Mouse (Mus musculus): ENCODE measurements around the gene Aunip.
"Not testable (repeated sequence)": the region's sequence is repeated elsewhere in the genome, so short reads cannot be mapped to it uniquely, and the experiment has no call there.

The Aunip gene

GRCm38 (mm10) chr4:134485151-134485900 is 25.5 kb upstream of the Aunip start:
- no peak for DNase-seq (ENCODE audit: low read depth, low spot score)

- DNase-seq (ENCODE audit: low read depth, low spot score): no peak
Measured at GRCm38 (mm10) chr4:134488211-134488610, 22.6 kb upstream of the Aunip start.

DNA sequence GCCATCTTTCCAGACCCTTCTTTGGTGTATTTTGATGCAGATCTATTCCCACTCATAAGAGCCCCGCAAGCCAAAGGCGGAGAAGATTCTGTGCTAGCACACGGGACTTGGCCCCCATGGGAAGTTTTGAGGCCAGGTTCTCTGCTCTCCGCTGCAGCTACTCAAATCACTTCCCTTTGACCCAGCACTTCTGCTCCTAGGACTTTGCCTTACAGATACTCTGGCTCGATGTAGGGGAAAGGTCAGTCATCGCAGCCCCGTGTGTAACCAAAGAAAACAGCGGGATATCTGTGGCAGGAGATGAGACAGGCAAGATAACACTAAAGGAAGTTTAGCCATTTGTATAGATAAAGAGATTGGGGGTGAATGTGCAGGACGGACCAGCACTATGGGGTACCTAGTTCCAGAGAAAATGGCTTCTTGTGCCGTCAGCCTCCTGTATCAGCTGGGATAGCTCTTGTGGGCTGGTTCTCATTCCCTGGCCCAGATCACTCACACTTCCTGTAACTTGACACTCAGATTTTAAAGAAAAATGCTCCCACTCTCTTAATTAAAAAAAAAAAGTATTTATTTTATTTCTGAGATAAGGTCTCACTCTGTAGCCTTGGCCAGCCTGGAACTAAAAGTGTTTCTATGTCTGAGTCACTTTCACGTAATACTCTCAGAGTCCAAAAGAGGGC is 20.7 kb upstream of the Aunip start:
- no peak for DNase-seq (ENCODE audit: low read depth, low spot score)

- DNase-seq (ENCODE audit: low read depth, low spot score): no peak
Measured at GRCm38 (mm10) chr4:134491716-134492115, 19.1 kb upstream of the Aunip start.

DNA sequence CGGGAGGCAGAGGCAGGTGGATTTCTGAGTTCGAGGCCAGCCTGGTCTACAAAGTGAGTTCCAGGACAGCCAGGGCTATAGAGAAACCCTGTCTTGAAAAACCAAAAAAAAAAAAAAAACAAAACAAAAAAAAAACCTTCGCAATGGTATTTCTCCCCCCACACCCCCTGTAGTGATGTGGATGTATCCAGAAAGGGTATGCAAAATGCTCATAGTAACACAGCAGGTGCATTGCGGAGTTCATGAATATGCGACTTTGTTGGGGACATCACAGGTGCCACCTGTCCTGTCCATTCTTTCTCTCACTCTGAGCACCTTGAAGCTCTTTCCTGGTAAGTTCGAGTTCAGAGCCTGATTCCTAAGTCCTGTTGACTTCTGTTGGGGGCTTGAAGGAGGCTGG is 16.6 kb upstream of the Aunip start:
- not testable (repeated sequence) for DNase-seq (ENCODE audit: low read depth, low spot score)

DNA sequence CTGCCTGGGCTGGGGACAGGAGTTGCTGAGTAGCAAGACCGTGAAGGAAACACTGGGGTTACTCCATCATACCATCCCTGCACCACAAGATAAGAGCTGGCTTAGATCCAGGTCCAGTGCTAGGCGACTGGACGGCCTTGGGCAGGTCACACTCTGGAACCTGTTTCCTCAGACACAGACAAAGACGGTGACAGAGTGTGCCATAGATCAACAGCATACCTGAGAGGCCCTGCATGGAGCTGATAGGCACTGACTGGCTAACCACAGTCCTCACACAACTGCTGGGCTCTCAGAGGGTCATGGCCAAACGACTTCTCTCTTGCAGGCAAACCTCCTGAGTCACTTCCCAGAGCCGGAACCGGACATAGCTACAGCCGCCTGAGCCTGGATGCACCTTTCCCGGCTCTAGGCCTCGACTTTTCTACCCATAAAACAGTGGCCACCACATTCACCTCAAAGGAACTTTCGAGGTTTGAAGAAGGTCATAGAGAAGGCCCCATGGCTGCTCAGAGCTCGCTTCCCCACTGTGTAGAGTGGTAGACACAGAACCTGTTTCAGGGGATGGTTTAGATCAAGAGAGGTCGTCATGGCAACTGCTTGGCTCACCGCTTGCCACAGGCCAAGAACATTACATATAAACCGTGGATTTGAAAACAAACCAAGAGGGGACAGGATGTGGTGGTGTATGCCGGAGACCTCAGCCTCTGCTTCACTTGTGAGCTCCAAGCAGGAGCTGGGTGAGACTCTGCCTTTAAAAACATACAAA is 15.8 kb upstream of the Aunip start:
- no peak for DNase-seq (ENCODE audit: low read depth, low spot score)

GRCm38 (mm10) chr4:134495546-134495923 is 15.3 kb upstream of the Aunip start:
- no peak for DNase-seq (ENCODE audit: low read depth, low spot score)

DNA sequence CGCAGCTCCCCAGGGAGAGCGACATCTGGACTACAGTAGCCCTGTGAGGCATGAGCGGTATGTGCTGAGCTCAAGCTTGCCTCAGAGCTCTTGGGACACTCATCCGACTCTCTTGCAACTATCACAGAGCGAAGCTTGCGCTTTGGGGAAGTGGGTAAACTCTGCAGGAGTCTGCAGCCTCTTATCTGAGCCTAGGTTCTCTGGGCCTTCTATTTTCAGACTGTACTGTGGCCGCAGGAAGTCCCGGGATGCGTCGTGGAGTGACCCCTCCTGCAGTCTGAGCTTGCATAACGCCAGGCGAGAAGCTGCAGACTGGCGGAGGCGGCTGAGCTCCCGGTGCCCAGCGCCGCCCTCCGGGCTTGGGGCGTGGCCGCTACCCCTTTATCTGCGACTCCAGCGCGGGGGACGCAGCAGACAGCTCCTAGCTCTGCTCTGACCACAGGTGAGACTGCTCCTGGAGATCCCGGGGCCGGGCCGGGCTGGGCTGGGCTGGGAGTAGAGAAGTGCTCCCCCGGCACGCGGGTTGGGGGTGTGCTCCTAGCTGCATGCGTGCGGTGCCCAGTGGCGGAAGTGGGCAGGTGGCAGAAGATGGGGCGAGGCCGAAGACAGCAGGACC is 14.1 kb upstream of the Aunip start, which contains the start of gene Paqr7:
TSS of gene Paqr7 (plus strand) at position 103 of the 616 bp plus-strand sequence.
- DNase-seq (ENCODE audit: low read depth, low spot score): peak; percentile 78

GRCm38 (mm10) chr4:134497223-134497622 is 13.6 kb upstream of the Aunip start:
- DNase-seq (ENCODE audit: low read depth, low spot score): peak; percentile 38

DNA sequence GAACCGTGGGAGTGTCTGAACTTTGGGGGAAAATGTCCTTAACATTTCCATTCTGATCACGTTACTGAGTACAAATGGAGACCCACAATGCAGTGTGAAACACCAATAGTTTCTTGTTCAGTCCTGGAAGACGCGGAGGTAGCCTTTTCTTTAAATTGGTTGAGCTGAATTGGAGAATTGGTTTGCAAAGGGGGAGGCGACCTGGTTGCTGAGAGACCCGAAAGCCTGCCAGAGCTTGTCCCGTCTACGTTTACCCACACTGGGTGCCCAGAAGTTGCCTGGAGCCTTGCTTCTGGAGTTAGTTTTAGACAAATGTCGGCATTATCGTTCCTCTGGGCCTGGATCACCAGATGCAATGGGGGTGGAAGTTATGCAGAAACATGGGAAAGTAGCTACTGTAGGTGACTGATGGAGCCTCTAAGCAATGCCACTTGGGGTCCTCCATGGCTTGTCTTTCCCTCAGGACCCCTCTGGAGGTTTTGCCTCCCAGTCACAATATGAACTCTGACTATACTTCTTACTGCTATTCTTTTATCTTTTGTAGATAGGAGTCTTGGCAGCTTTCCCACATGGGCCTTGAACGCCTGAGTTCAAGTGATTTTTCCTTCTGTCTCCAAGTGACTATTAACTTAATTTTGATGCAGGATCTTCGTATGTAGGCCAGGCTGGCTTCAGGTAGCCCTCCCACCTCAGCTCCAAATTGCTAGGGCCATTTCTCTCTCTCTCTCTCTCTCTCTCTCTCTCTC is 12.6 kb upstream of the Aunip start:
- DNase-seq (ENCODE audit: low read depth, low spot score): no peak

- not testable (repeated sequence) for DNase-seq (ENCODE audit: low read depth, low spot score)
Measured at GRCm38 (mm10) chr4:134498983-134499382, 11.8 kb upstream of the Aunip start.

DNA sequence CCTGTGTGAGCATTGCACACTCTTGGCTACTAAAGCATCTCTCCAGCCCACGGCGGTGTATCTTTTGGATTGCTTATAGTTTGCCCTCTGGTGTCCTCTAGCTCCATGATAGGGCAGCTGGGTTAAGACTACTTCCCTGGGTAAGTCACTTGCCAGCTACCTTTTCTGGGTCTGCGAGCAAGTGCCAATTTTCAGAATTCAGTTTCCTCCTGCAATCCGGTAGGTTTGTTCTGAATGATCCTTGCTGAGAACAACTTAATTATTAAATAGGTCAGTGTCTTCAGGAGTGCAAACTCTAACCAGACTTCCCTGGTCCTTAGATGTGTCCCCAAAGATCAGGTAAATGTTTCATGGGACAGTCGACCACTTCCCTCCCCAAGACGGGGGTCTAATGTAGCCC is 9.7 kb upstream of the Aunip start:
- no peak for DNase-seq (ENCODE audit: low read depth, low spot score)

- no peak for DNase-seq (ENCODE audit: low read depth, low spot score)
Measured at GRCm38 (mm10) chr4:134503686-134504357, 7.0 kb upstream of the Aunip start.

DNA sequence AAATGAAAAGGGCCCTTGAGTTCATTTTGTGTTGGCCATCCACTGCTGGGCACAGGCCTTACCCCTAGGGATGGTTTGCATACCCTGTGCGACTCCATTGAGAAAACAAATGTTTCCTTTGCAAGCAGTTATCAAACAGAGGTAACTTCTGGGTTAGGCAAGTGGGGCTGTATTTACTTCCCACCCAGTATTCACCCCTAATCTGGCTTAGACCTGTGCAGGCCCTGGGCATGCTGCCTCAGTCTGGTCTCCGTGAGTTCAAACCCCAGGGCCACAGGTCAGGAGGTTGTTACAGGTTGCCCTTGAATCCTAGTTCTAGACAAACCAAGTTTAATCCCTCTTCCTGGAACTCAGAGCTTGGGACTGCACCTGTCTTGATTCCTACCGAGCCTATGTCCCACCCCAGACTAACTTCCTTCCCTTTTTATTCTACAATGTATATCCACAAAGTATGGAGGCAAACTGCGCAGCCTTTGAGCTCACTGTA is 5.5 kb upstream of the Aunip start:
- no peak for DNase-seq (ENCODE audit: low read depth, low spot score)

DNA sequence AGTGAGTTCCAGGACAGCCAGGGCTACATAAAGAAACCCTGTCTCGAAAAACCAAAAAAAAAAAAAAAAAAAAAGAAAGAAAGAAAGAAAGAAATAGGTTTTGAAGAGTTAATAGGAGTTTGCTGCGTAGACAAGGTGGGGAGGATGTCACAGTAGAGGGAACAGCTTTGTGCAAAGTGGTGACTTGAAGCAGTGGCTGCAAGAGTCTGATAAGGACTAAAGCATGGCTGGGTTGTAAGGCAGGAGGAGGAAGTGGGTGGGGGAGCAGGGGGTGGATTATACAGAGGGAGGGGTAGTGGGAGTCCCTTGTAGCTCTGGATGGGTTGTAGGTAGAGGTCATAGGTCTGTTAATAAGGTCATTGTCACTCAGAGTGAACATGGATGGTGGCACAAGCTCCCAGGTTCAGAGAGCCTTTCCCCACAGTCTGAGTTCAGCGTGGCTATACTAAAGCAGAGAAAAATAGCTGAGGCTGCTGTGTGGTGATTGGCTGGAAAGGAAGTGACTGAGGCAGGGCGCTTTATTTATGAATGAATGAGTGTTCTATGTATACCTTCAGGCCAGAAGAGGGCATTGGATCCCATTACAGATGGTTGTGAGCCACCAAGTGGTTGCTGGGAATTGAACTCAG is 4.7 kb upstream of the Aunip start:
- DNase-seq (ENCODE audit: low read depth, low spot score): no peak

GRCm38 (mm10) chr4:134506713-134507112 is 4.1 kb upstream of the Aunip start:
- DNase-seq (ENCODE audit: low read depth, low spot score): no peak

DNA sequence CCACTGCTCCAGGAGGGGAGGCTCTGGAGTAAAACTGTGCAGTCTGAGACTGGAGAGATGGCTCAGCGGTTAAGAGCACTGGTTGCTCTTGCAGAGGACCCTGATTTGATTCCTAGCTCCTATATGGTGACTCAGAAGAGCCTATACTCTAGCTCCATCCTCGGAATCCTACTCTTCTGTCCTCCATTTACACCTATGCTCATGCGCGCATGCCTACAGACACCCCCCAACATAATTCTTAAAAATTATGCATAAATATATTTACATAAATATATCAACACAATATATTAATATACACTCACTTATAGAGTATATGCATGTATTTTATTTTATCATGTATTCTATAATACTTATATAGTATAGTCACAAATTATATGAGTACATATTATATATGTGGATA is 403 bp upstream of the Aunip start:
- no peak for DNase-seq (ENCODE audit: low read depth, low spot score)

DNA sequence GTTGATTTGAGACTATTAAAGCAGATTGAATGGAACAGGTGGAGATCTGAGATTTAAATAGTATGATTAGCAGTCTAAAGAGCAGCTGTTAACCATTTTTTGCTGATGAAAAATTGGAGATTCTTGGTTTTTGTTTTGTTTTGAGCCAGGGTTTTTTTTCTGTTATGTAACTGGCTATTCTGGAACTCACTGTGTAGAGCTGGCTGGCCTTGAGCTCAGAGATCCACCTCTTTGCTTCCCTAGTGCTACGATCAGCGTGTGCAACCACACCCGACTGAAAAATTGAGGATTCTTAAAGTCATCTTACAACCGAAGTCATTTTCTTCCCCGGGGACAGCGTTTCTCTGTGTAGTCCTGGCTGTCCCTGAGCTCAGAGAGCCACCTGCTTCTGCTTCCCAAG is 931 bp downstream of the Aunip start:
- DNase-seq (ENCODE audit: low read depth, low spot score): no peak

DNA sequence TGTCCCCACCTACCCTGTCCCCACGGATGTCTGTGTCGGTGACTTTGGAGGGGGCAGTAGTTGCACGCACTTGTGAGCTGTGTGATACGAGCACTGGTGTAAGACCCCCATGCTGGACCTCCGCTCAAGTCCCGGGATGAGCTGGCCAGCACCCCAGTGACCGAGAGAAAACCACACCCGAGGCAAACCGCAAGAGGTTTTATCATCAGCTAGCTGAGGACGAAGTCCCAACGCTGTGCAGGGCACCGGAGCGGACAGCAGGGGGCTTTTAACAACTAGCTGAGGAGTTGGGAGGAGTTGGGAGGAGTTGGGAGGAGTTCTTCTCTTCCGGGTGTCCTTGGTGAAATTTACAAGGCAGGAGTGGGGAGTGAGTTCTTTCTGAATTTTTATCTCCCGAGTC is 2.0 kb downstream of the Aunip start:
- DNase-seq (ENCODE audit: low read depth, low spot score): peak; percentile 42

DNA sequence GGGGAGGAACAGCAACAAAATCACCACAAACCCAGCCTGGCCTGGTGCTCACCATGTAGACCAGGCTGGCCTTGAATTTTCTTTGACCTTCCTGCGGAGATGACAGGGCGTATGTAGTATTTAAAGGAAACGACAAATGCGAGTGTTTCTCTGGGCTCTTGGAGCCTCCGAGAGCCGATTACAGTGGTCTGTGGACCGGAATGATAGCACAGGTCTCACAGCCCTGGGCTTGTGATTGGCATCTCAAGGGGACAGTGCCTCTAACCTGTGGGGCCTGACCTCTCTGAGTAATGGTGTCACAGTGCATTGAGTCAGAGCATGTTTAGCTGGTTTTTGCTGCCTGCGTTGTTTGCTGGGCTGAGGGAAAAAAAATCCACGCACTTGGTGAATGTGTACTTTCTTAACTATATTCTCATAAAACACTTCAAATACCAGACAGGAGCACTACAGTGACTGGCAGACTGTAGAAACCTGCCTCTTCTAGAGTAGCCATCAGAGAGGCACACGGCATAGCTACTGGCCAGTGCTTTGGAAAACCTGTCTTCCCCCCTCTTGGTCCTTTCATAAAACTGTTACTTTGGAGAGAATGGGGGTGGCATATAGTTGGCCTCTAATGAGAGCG is 3.6 kb downstream of the Aunip start:
- DNase-seq (ENCODE audit: low read depth, low spot score): no peak
